Mouse (Mus musculus) cerebellum, adult 9-10 months (tissue): ENCODE measurements at regions not wholly inside any gene's neighbourhood (a gene's known extent, or its start where the extent isn't known, plus 50 kb on each side); places are given as distances from the start of the nearest gene placed in this dataset.

Experiments
- DNase-seq: peaks from one replicate; pipeline ENCODE4 v3.0.0; 2022

GRCm38 (mm10) chrX:78797642-78798041 lies 60.1 kb downstream of the Fam47c start:
- DNase-seq = peak; percentile 1
